8 mouse cellular contexts compared by ENCODE assay signal in the genomic region with DNA sequence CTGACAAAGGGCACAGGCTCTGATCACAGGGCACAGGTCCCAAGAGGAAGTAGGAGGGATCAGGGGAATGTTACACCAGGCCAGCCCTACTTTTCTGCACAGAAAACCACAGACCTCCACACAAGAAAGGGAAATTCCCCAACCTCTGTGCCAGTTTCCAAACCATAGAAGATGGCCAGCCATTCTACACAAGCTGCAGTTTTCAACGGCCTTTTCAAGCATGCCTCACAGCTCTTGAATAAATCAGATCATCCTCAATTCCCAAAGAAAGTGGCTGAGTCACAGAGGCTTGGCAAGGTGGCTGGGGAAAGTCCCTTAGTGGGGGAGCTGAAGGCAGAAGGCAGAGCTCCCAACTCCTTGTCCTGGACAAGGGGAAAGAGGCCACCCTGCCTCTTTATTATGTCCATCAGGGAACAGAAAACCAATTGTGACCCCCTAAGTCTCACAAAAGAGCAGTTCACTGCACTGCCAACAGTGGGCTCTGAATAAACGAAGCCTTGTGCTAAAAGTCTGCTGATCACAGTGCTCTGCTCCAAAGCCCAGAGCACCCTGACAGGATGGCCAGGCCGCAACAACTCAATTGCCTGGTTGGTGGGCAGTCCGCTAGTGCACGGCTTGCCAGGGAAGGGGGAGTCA.
DNase-seq lines count a peak whose midpoint lies in the region; ATAC-seq and TF ChIP-seq lines count a peak whose summit lies in the region.

No protein-coding gene starts in this region.

- H3K4me1 ChIP-seq in forebrain, postnatal 0 days (ENCODE audit: insufficient read depth) = no peaks in the 10 kb centered on the region
- H3K4me1 ChIP-seq in liver, postnatal 0 days (ENCODE audit: insufficient read depth) = no peaks in the 10 kb centered on the region

- no peaks in the 10 kb centered on the region for H3K27me3 ChIP-seq in forebrain, postnatal 0 days (ENCODE audit: insufficient read depth, low read length)
- H3K27me3 ChIP-seq in myocyte (ENCODE audit: control insufficient read depth, insufficient read depth, insufficient read length) = no peaks in the 10 kb centered on the region
- H3K27me3 ChIP-seq in liver, postnatal 0 days (ENCODE audit: insufficient read depth, low read length) = no peaks in the 10 kb centered on the region

- H3K4me3 ChIP-seq in forebrain, postnatal 0 days (ENCODE audit: low read depth, low read length) = no peak overlapping the region
- no peak overlapping the region for H3K4me3 ChIP-seq in myocyte
- no peak overlapping the region for H3K4me3 ChIP-seq in liver, postnatal 0 days (ENCODE audit: low read depth, low read length)

- 0 out of 2 replicates have a peak, but pooled peaks have one; percentile 27 for TF ChIP-seq CTCF in forebrain, postnatal 0 days (IDR thresholded peaks at IDR 0.05; ENCODE audit: low read depth)
- TF ChIP-seq CTCF in liver, postnatal 0 days (IDR thresholded peaks at IDR 0.05; ENCODE audit: low read depth) = no peak

- no peak overlapping the region for H3K9ac ChIP-seq in forebrain, postnatal 0 days
- H3K9ac ChIP-seq in liver, postnatal 0 days (replicated peaks) = no peak overlapping the region

- ATAC-seq in forebrain, postnatal 0 days = peak; percentile 93
- ATAC-seq in liver, postnatal 0 days = no peak

- peak; percentile 56 to 78 for DNase-seq in adrenal gland, adult (ENCODE audit: inconsistent age in 2 of 2, low spot score in 1 of 2)
- no peak for DNase-seq in adrenal gland, postnatal 4 days (ENCODE audit: low spot score in 2 of 2)
- peak; percentile 58 for DNase-seq in adrenal gland, postnatal 14 days
- DNase-seq in forebrain, postnatal 0 days = peak; percentile 67
- DNase-seq in layer of hippocampus, adult 9-11 months = peak; percentile 88
- no peak for DNase-seq in thymus, postnatal 36 days
- no peak for DNase-seq in liver, postnatal 0 days

- WGBS in forebrain, postnatal 0 days = 26% methylated on average over 5 of the region's 5 CpGs
- 73% methylated on average over 5 of the region's 5 CpGs for WGBS in liver, postnatal 0 days (ENCODE audit: insufficient replicate concordance)

- no peak overlapping the region for H3K4me2 ChIP-seq in forebrain, postnatal 0 days (ENCODE audit: low read depth)
- H3K4me2 ChIP-seq in myocyte (ENCODE audit: low read depth) = peak overlapping the region; percentile 50
- H3K4me2 ChIP-seq in liver, postnatal 0 days (ENCODE audit: low read depth, low read length) = no peak overlapping the region

- H3K79me2 ChIP-seq in myocyte (ENCODE audit: control insufficient read depth, insufficient read depth) = no peaks in the 10 kb centered on the region

- H3K36me3 ChIP-seq in forebrain, postnatal 0 days (ENCODE audit: insufficient read depth) = no peaks in the 10 kb centered on the region
- H3K36me3 ChIP-seq in myocyte (ENCODE audit: control insufficient read depth, insufficient read depth) = no peaks in the 10 kb centered on the region
- H3K36me3 ChIP-seq in liver, postnatal 0 days (replicated peaks; ENCODE audit: insufficient read depth, low read length) = no peaks in the 10 kb centered on the region

- peak; percentile 35 for TF ChIP-seq POLR2A in myocyte (IDR thresholded peaks at IDR 0.05; ENCODE audit: insufficient read length, low read depth)

- peak overlapping the region; percentile 54 for H3K27ac ChIP-seq in forebrain, postnatal 0 days (ENCODE audit: low read depth, low read length)
- H3K27ac ChIP-seq in liver, postnatal 0 days (ENCODE audit: low read depth) = no peak overlapping the region

- no peak overlapping the region for H3ac ChIP-seq in myocyte (ENCODE audit: control insufficient read depth, insufficient read length)

- H3K9me3 ChIP-seq in forebrain, postnatal 0 days (ENCODE audit: low read length) = no peaks in the 10 kb centered on the region
- H3K9me3 ChIP-seq in liver, postnatal 0 days (ENCODE audit: low read length) = no peaks in the 10 kb centered on the region

- no peak for TF ChIP-seq EP300 in liver, postnatal 0 days (IDR thresholded peaks at IDR 0.05; ENCODE audit: low read depth)

TF ChIP-seq in myocyte, 11 proteins besides CTCF, POLR2A, EP300 and RAD21:
- 0 out of 2 replicates have a peak, but pooled peaks have one; percentile 35 for TF ChIP-seq CEBPB (IDR thresholded peaks at IDR 0.05; ENCODE audit: insufficient read depth, poor library complexity, severe bottlenecking)
- TF ChIP-seq TCF12 (IDR thresholded peaks at IDR 0.05; ENCODE audit: insufficient read depth, poor library complexity, severe bottlenecking) = no peak
- no peak for TF ChIP-seq SRF (IDR thresholded peaks at IDR 0.05; ENCODE audit: control insufficient read depth, insufficient read length, low read depth)
- TF ChIP-seq TCF3 (IDR thresholded peaks at IDR 0.05; ENCODE audit: insufficient read length, low read depth) = no peak
- no peak for TF ChIP-seq MAX (IDR thresholded peaks at IDR 0.05; ENCODE audit: low read depth)
- TF ChIP-seq REST (IDR thresholded peaks at IDR 0.05; ENCODE audit: insufficient read depth, insufficient read length) = no peak
TF ChIP-seq in myocyte: peak in this region for 1.

Comparison
In these comparisons a context has a peak if more than half of its experiments do, and no peak if none do; other contexts are left out.
1. DNase-seq: peak in adrenal gland, adult (2 of 2), adrenal gland, postnatal 14 days (single experiment), forebrain, postnatal 0 days (single experiment) and layer of hippocampus, adult 9-11 months (single experiment); none in adrenal gland, postnatal 4 days (0 of 2), thymus, postnatal 36 days (0 of 2) and liver, postnatal 0 days (single experiment).